Mouse (Mus musculus) neural tube, embryonic 14.5 days (tissue): ENCODE measurements around the gene Per1. TPM values are rescaled to one million over a fixed set of nuclear protein-coding genes. Genes with fewer than 3 reads are reported as not detected.
A peak's percentile ranks its signal among the peaks of the same experiment; 100 is the strongest.

Experiments
- ATAC-seq: fragments of 200-750 bp; cut with Nextera tagmentation; 2 replicates; pipeline ENCODE4 v1.8.0; 2017; ENCODE audit warnings: low read depth, mild to moderate bottlenecking, moderate TSS enrichment, moderate library complexity
- H3K27ac ChIP-seq: fragments of 300-500 bp; sonication (generic); 2 replicates; pipeline ENCODE4 v1.5.1; 2014; ENCODE audit warnings: low read depth, mild to moderate bottlenecking, control low read depth, low read length, moderate library complexity, mixed read lengths
- H3K27me3 ChIP-seq: fragments of 300-500 bp; sonication (generic); 2 replicates; pipeline ENCODE4 v1.6.1; 2014; ENCODE audit warnings: low read length; ENCODE audit not compliant: control insufficient read depth, insufficient read depth
- H3K36me3 ChIP-seq: fragments of 300-500 bp; sonication (generic); 2 replicates; pipeline ENCODE4 v1.6.1; 2014; ENCODE audit warnings: low read length, mixed read lengths; ENCODE audit not compliant: control insufficient read depth, insufficient read depth
- H3K4me1 ChIP-seq: fragments of 300-500 bp; sonication (generic); 2 replicates; pipeline ENCODE4 v1.6.1; 2014; ENCODE audit warnings: low read length; ENCODE audit not compliant: control insufficient read depth, insufficient read depth
- H3K4me2 ChIP-seq: fragments of 300-500 bp; sonication (generic); 2 replicates; pipeline ENCODE4 v1.6.1; 2014; ENCODE audit warnings: mild to moderate bottlenecking, low read depth, low read length, control low read depth
- H3K4me3 ChIP-seq: fragments of 300-500 bp; sonication (generic); 2 replicates; pipeline ENCODE4 v1.5.1; 2014; ENCODE audit warnings: low read depth, low read length, control low read depth, mixed read lengths
- H3K9ac ChIP-seq: fragments of 300-500 bp; sonication (generic); replicated peaks from 2 replicates; pipeline ENCODE4 v1.6.1; 2014; ENCODE audit warnings: low read depth, mild to moderate bottlenecking, control low read depth, low read length, mixed read lengths
- H3K9me3 ChIP-seq: fragments of 300-500 bp; sonication (generic); 2 replicates; pipeline ENCODE4 v1.6.1; 2016; ENCODE audit warnings: low read length; ENCODE audit not compliant: control insufficient read depth
- WGBS: fragments of 180-500 bp; shearing (Covaris S2); extraction: QIAGEN DNeasy Blood & Tissue Kit; methylation state at CpG from one replicate; pipeline ENCODE4 v1.1.7; 2014; 5-methylcytosine and 5-hydroxymethylcytosine counted together
- polyA plus RNA-seq: library from polyadenylated mRNA; unstranded; fragments of >200 nt; fragmentation: Nextera tagmentation; extraction: Ambion mirVana; gene quantifications from 2 replicates; pipeline ENCODE4 v1.2.1, GENCODE M21; 2014

The Per1 gene
- polyA plus RNA-seq, 1 experiment from 2014 or later = 9.4 TPM

- under 1% methylated on average over 19 of the region's 19 CpGs for WGBS
- ATAC-seq = peak; percentile 60
- H3K9me3 ChIP-seq = no peaks in the 10 kb centered on the region
- no peak overlapping the region for H3K9ac ChIP-seq
- H3K27me3 ChIP-seq = no peaks in the 10 kb centered on the region
- peaks cover 31% of the 10 kb centered on the region for H3K4me1 ChIP-seq
- H3K4me3 ChIP-seq = peak overlapping the region; percentile 70
- peak overlapping the region; percentile 76 for H3K4me2 ChIP-seq
- peak overlapping the region; percentile 52; the same call in 1 of the 2 replicates for H3K27ac ChIP-seq
- no peaks in the 10 kb centered on the region for H3K36me3 ChIP-seq
Observed at GRCm38 (mm10) chr11:69062761-69063224, 32.2 kb upstream of the Per1 start.

- Histone ChIP-seq H3K27me3 (no peaks in the 10 kb centered on the region), H3K9ac (peak overlapping the region; percentile 59), H3K4me1 (peaks cover 25% of the 10 kb centered on the region), H3K36me3 (no peaks in the 10 kb centered on the region), H3K9me3 (no peaks in the 10 kb centered on the region), H3K27ac (peak overlapping the region; percentile 39), H3K4me2 (peak overlapping the region; percentile 76), H3K4me3 (peak overlapping the region; percentile 70)
- ATAC-seq = 0 out of 2 replicates have a peak, but pooled peaks have one; percentile 29
- under 1% methylated on average over 31 of the region's 31 CpGs for WGBS
Observed at GRCm38 (mm10) chr11:69063413-69064201, 31.4 kb upstream of the Per1 start.

- WGBS = 59% methylated on average over 9 of the region's 9 CpGs
- peak overlapping the region; percentile 76 for H3K4me2 ChIP-seq
- H3K9me3 ChIP-seq = no peaks in the 10 kb centered on the region
- H3K36me3 ChIP-seq = no peaks in the 10 kb centered on the region
- H3K27me3 ChIP-seq = no peaks in the 10 kb centered on the region
- H3K4me1 ChIP-seq = peaks cover 25% of the 10 kb centered on the region
- H3K9ac ChIP-seq = peak overlapping the region; percentile 59; the same call in 1 of the 2 replicates
- H3K4me3 ChIP-seq = peak overlapping the region; percentile 70
- no peak overlapping the region for H3K27ac ChIP-seq
- ATAC-seq = no peak
Observed at GRCm38 (mm10) chr11:69064259-69065133, 30.5 kb upstream of the Per1 start.

- ATAC-seq = no peak
- no peaks in the 10 kb centered on the region for H3K9me3 ChIP-seq
- no peak overlapping the region for H3K9ac ChIP-seq
- H3K4me2 ChIP-seq = peak overlapping the region; percentile 73
- peaks cover 29% of the 10 kb centered on the region for H3K4me1 ChIP-seq
- H3K4me3 ChIP-seq = no peak overlapping the region
- H3K36me3 ChIP-seq = no peaks in the 10 kb centered on the region
- 60% methylated on average over 3 of the region's 3 CpGs for WGBS
- H3K27ac ChIP-seq = no peak overlapping the region
- H3K27me3 ChIP-seq = no peaks in the 10 kb centered on the region
Observed at GRCm38 (mm10) chr11:69065394-69065925, 29.6 kb upstream of the Per1 start.

GRCm38 (mm10) chr11:69066163-69066861 is 28.7 kb upstream of the Per1 start:
- no peaks in the 10 kb centered on the region for H3K27me3 ChIP-seq
- peak overlapping the region; percentile 73 for H3K4me2 ChIP-seq
- H3K4me3 ChIP-seq = peak overlapping the region; percentile 33
- peaks cover 25% of the 10 kb centered on the region for H3K4me1 ChIP-seq
- peak overlapping the region; percentile 34; the same call in 1 of the 2 replicates for H3K9ac ChIP-seq
- no peak overlapping the region for H3K27ac ChIP-seq
- H3K9me3 ChIP-seq = no peaks in the 10 kb centered on the region
- WGBS = 2% methylated on average over 26 of the region's 29 CpGs
- H3K36me3 ChIP-seq = no peaks in the 10 kb centered on the region
- no peak for ATAC-seq

- H3K9me3 ChIP-seq = no peaks in the 10 kb centered on the region
- WGBS = 12% methylated on average over 8 of the region's 8 CpGs
- no peak for ATAC-seq
- H3K36me3 ChIP-seq = no peaks in the 10 kb centered on the region
- peak overlapping the region; percentile 33 for H3K4me3 ChIP-seq
- no peaks in the 10 kb centered on the region for H3K27me3 ChIP-seq
- H3K9ac ChIP-seq = no peak overlapping the region; the same call in 1 of the 2 replicates
- peaks cover 25% of the 10 kb centered on the region for H3K4me1 ChIP-seq
- H3K27ac ChIP-seq = no peak overlapping the region
- peak overlapping the region; percentile 73 for H3K4me2 ChIP-seq
Observed at GRCm38 (mm10) chr11:69066956-69067355, 28.1 kb upstream of the Per1 start.

DNA sequence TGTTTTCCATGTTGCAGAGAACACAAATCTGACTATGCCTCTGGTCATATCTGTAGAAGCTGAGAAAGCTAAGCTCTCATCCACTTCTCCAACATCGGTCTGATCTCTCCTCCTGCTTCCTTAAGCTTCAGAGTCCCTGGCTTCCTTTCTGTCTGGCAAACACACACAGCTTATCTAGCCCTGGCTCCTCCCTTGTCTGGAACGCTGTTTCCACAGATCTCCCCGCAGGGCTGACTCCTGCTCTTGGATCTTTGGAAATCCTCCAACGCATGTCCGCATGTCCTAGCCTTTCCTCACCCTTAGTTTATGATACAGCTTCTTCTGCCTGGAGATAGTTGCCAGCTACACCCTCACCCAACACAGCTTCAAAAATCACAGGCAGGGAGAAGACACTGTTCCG is 27.4 kb upstream of the Per1 start:
- Histone ChIP-seq H3K36me3 (no peaks in the 10 kb centered on the region), H3K4me1 (peaks cover 28% of the 10 kb centered on the region), H3K4me3 (no peak overlapping the region), H3K4me2 (no peak overlapping the region), H3K27ac (no peak overlapping the region), H3K27me3 (no peaks in the 10 kb centered on the region), H3K9me3 (no peaks in the 10 kb centered on the region), H3K9ac (no peak overlapping the region)
- no peak for ATAC-seq
- WGBS = 66% methylated on average over 6 of the region's 6 CpGs

- Histone ChIP-seq H3K4me1 (peaks cover 23% of the 10 kb centered on the region), H3K4me2 (peak overlapping the region; percentile 82), H3K9ac (peak overlapping the region; percentile 65), H3K27ac (peak overlapping the region; percentile 88), H3K4me3 (peak overlapping the region; percentile 60), H3K27me3 (no peaks in the 10 kb centered on the region), H3K36me3 (no peaks in the 10 kb centered on the region), H3K9me3 (no peaks in the 10 kb centered on the region)
- under 1% methylated on average over 13 of the region's 13 CpGs for WGBS
- ATAC-seq = no peak
Observed at GRCm38 (mm10) chr11:69070093-69070492, 24.9 kb upstream of the Per1 start.
